Comparison of ENCODE assay signal across 18 mouse cellular contexts in genomic region chr4:102307661-102308297, GRCm38 (mm10).
DNase-seq lines count a peak whose midpoint lies in the region; ATAC-seq and TF ChIP-seq lines count a peak whose summit lies in the region.
"Had no signal": no experiment of that assay in that cellular context is flagged by ENCODE, and none has a peak within 500 bp of the region (broad histone marks: within the 10 kb centered on the region; RNA-seq: fewer than 3 reads in every experiment).

No protein-coding gene starts in this region.

- no peaks in the 10 kb centered on the region for H3K36me3 ChIP-seq in heart, embryonic 12.5 days
- H3K36me3 ChIP-seq in midbrain, postnatal 0 days (ENCODE audit: insufficient read depth, low read length) = no peaks in the 10 kb centered on the region
- H3K36me3 ChIP-seq in midbrain, embryonic 16.5 days (ENCODE audit: control insufficient read depth, insufficient read depth, low read length) = no peaks in the 10 kb centered on the region
- H3K36me3 ChIP-seq: embryonic facial prominence, embryonic 13.5 days; hindbrain, embryonic 15.5 days had no signal

- no peaks in the 10 kb centered on the region for H3K27me3 ChIP-seq in heart, embryonic 12.5 days (replicated peaks)
- H3K27me3 ChIP-seq in midbrain, postnatal 0 days (ENCODE audit: insufficient read depth, low read length) = no peaks in the 10 kb centered on the region
- H3K27me3 ChIP-seq in midbrain, embryonic 16.5 days (ENCODE audit: control insufficient read depth, insufficient read depth, low read depth, low read length) = no peaks in the 10 kb centered on the region
- H3K27me3 ChIP-seq: embryonic facial prominence, embryonic 13.5 days; hindbrain, embryonic 15.5 days had no signal

- TF ChIP-seq CTCF in midbrain, postnatal 0 days (IDR thresholded peaks at IDR 0.05) = no peak

- H3K9me3 ChIP-seq in heart, embryonic 12.5 days (replicated peaks) = 0 out of 2 replicates have a peak, but pooled peaks cover 3% of the 10 kb centered on the region
- H3K9me3 ChIP-seq in midbrain, postnatal 0 days (ENCODE audit: low read length) = no peaks in the 10 kb centered on the region
- no peaks in the 10 kb centered on the region for H3K9me3 ChIP-seq in midbrain, embryonic 16.5 days (replicated peaks; ENCODE audit: control insufficient read depth, low read length, poor library complexity, severe bottlenecking)
- H3K9me3 ChIP-seq: embryonic facial prominence, embryonic 13.5 days; hindbrain, embryonic 15.5 days had no signal

- ATAC-seq in heart, embryonic 12.5 days (ENCODE audit: insufficient number of reproducible peaks, low FRiP score) = no peak
- ATAC-seq in midbrain, postnatal 0 days (ENCODE audit: low FRiP score) = no peak
- no peak for ATAC-seq in midbrain, embryonic 16.5 days
- peak; percentile 45; the same call in 1 of the 2 replicates for ATAC-seq in common myeloid progenitor, adult 5-6 weeks (replicated peaks; ENCODE audit: low read depth, poor library complexity, severe bottlenecking)
- peak; percentile 66 for ATAC-seq in granulocyte monocyte progenitor cell, adult 5-6 weeks (replicated peaks; ENCODE audit: poor library complexity, severe bottlenecking)

- H3K4me3 ChIP-seq in heart, embryonic 12.5 days = no peak overlapping the region
- no peak overlapping the region for H3K4me3 ChIP-seq in midbrain, postnatal 0 days (ENCODE audit: low read depth, low read length)
- no peak overlapping the region for H3K4me3 ChIP-seq in midbrain, embryonic 16.5 days (ENCODE audit: low read depth, low read length)
- H3K4me3 ChIP-seq: embryonic facial prominence, embryonic 13.5 days; gastrocnemius, adult 2 months; hindbrain, embryonic 15.5 days had no signal

- 0 out of 2 replicates have a peak overlapping the region, but pooled peaks have one; percentile 7 for H3K27ac ChIP-seq in heart, embryonic 12.5 days (ENCODE audit: poor library complexity, severe bottlenecking)
- no peak overlapping the region for H3K27ac ChIP-seq in midbrain, postnatal 0 days (ENCODE audit: low read depth, low read length)
- no peak overlapping the region for H3K27ac ChIP-seq in midbrain, embryonic 16.5 days (ENCODE audit: low read length)
- H3K27ac ChIP-seq: embryonic facial prominence, embryonic 13.5 days; gastrocnemius, adult 2 months; hindbrain, embryonic 15.5 days had no signal

- no peak for DNase-seq in heart, adult 8-10 months (ENCODE audit: low spot score)
- peak; percentile 33 for DNase-seq in midbrain, postnatal 0 days (ENCODE audit: low spot score)
- no peak for DNase-seq in left cerebral cortex, adult 8-10 months (ENCODE audit: low spot score in 2 of 2)
- DNase-seq in urinary bladder, postnatal 14 days (ENCODE audit: low spot score) = no peak
- DNase-seq: adrenal gland, adult 2 months; adrenal gland, postnatal 25 days; cerebellum, adult 11 months; cerebellum, adult 8-10 months; cerebellum, postnatal 14 days; gastrocnemius, adult 2 months; gastrocnemius, postnatal 36 days had no signal

- H3K4me1 ChIP-seq in heart, embryonic 12.5 days (replicated peaks) = peaks cover 9% of the 10 kb centered on the region
- no peaks in the 10 kb centered on the region for H3K4me1 ChIP-seq in midbrain, postnatal 0 days (ENCODE audit: insufficient read depth, low read length)
- peaks cover 7% of the 10 kb centered on the region for H3K4me1 ChIP-seq in midbrain, embryonic 16.5 days (ENCODE audit: control insufficient read depth, insufficient read depth, low read length)
- H3K4me1 ChIP-seq: embryonic facial prominence, embryonic 13.5 days had no signal

- H3K4me2 ChIP-seq in heart, embryonic 12.5 days = no peak overlapping the region
- no peak overlapping the region for H3K4me2 ChIP-seq in midbrain, postnatal 0 days (ENCODE audit: low read depth, low read length, poor library complexity, severe bottlenecking)
- H3K4me2 ChIP-seq in midbrain, embryonic 16.5 days (ENCODE audit: low read length) = no peak overlapping the region
- H3K4me2 ChIP-seq: embryonic facial prominence, embryonic 13.5 days; heart, embryonic 11.5 days; hindbrain, embryonic 15.5 days had no signal

- WGBS in heart, embryonic 12.5 days = 73% methylated on average over 4 of the region's 4 CpGs
- WGBS in midbrain, postnatal 0 days = 54% methylated on average over 4 of the region's 4 CpGs
- WGBS in midbrain, embryonic 16.5 days = 54% methylated on average over 4 of the region's 4 CpGs

- H3K9ac ChIP-seq in heart, embryonic 12.5 days = no peak overlapping the region
- no peak overlapping the region for H3K9ac ChIP-seq in midbrain, postnatal 0 days (replicated peaks; ENCODE audit: low read length, poor library complexity, severe bottlenecking)
- H3K9ac ChIP-seq in midbrain, embryonic 16.5 days (ENCODE audit: low read depth, low read length) = no peak overlapping the region
- H3K9ac ChIP-seq: embryonic facial prominence, embryonic 13.5 days; hindbrain, embryonic 15.5 days had no signal

Comparison
In these comparisons a context has a peak if more than half of its experiments do, and no peak if none do; other contexts are left out.
1. ATAC-seq: peak in common myeloid progenitor, adult 5-6 weeks (single experiment) and granulocyte monocyte progenitor cell, adult 5-6 weeks (single experiment); none in heart, embryonic 12.5 days (single experiment), midbrain, postnatal 0 days (single experiment) and midbrain, embryonic 16.5 days (single experiment).